Mouse (Mus musculus): ENCODE measurements around the gene Rhof. TPM values are rescaled to one million over a fixed set of nuclear protein-coding genes. Genes with fewer than 3 reads are reported as not detected.

The Rhof gene
- total RNA-seq (2022): 10 to 100 TPM; 47.7 to 50.4 (median 48.3) TPM

GRCm38 (mm10) chr5:123132308-123133071, at the start of gene Rhof:
TSS of gene Rhof (minus strand) at chr5:123132692.
- peak; percentile 79 to 89 for DNase-seq (ENCODE audit: low spot score in 2 of 2)

GRCm38 (mm10) chr5:123181536-123181935, 49.0 kb upstream of the Rhof start:
- no peak for DNase-seq (ENCODE audit: low spot score in 2 of 2)

GRCm38 (mm10) chr5:123180390-123180789, 47.9 kb upstream of the Rhof start:
- no peak for DNase-seq (ENCODE audit: low spot score in 2 of 2)

- DNase-seq (ENCODE audit: low spot score in 2 of 2): no peak
Measured at GRCm38 (mm10) chr5:123178792-123179191, 46.3 kb upstream of the Rhof start.

GRCm38 (mm10) chr5:123171646-123172350, 39.3 kb upstream of the Rhof start:
- peak; percentile 65 to 73 for DNase-seq (ENCODE audit: low spot score in 2 of 2)

GRCm38 (mm10) chr5:123170365-123170764, 37.9 kb upstream of the Rhof start:
- no peak for DNase-seq (ENCODE audit: low spot score in 2 of 2)

GRCm38 (mm10) chr5:123169284-123169683, 36.8 kb upstream of the Rhof start, which contains the start of gene Psmd9:
TSS of gene Psmd9 (plus strand) at chr5:123169413.
- no peak for DNase-seq (ENCODE audit: low spot score in 2 of 2)

- no peak for DNase-seq (ENCODE audit: low spot score in 2 of 2)
Measured at GRCm38 (mm10) chr5:123167591-123167990, 35.1 kb upstream of the Rhof start.

GRCm38 (mm10) chr5:123166437-123166836, 33.9 kb upstream of the Rhof start:
- DNase-seq (ENCODE audit: low spot score in 2 of 2): no peak

GRCm38 (mm10) chr5:123162942-123163341, 30.4 kb upstream of the Rhof start:
- DNase-seq (ENCODE audit: low spot score in 2 of 2): no peak

- DNase-seq (ENCODE audit: low spot score in 2 of 2): no peak
Measured at GRCm38 (mm10) chr5:123160341-123160740, 27.8 kb upstream of the Rhof start.

GRCm38 (mm10) chr5:123159866-123160265, 27.4 kb upstream of the Rhof start:
- DNase-seq (ENCODE audit: low spot score in 2 of 2): no peak

- DNase-seq (ENCODE audit: low spot score in 2 of 2): no peak
Measured at GRCm38 (mm10) chr5:123159446-123159845, 27.0 kb upstream of the Rhof start.

- DNase-seq (ENCODE audit: low spot score in 2 of 2): no peak
Measured at GRCm38 (mm10) chr5:123157972-123158371, 25.5 kb upstream of the Rhof start.

GRCm38 (mm10) chr5:123156763-123157162, 24.3 kb upstream of the Rhof start:
- no peak for DNase-seq (ENCODE audit: low spot score in 2 of 2)

GRCm38 (mm10) chr5:123155425-123155824, 22.9 kb upstream of the Rhof start:
- DNase-seq (ENCODE audit: low spot score in 2 of 2): peak in 1 of 2 experiments; percentile 28

GRCm38 (mm10) chr5:123152901-123153300, 20.4 kb upstream of the Rhof start:
- DNase-seq (ENCODE audit: low spot score in 2 of 2): no peak

GRCm38 (mm10) chr5:123151707-123152362, 19.3 kb upstream of the Rhof start:
- DNase-seq (ENCODE audit: low spot score in 2 of 2): no peak

- DNase-seq (ENCODE audit: low spot score in 2 of 2): no peak
Measured at GRCm38 (mm10) chr5:123151077-123151476, 18.6 kb upstream of the Rhof start.

GRCm38 (mm10) chr5:123150641-123151040, 18.1 kb upstream of the Rhof start:
- DNase-seq (ENCODE audit: low spot score in 2 of 2): no peak

GRCm38 (mm10) chr5:123149451-123150400, 17.2 kb upstream of the Rhof start:
- peak; percentile 86 to 89 for DNase-seq (ENCODE audit: low spot score in 2 of 2)
